Mouse (Mus musculus) fibroblast of lung, adult 2 months (primary cell): ENCODE results near the gene Sh3pxd2a.

Source experiments
- DNase-seq: peaks from one replicate; pipeline ENCODE4 v3.0.0-alpha.2; 2011; ENCODE audit warnings: low read depth

Sh3pxd2a gene

DNA sequence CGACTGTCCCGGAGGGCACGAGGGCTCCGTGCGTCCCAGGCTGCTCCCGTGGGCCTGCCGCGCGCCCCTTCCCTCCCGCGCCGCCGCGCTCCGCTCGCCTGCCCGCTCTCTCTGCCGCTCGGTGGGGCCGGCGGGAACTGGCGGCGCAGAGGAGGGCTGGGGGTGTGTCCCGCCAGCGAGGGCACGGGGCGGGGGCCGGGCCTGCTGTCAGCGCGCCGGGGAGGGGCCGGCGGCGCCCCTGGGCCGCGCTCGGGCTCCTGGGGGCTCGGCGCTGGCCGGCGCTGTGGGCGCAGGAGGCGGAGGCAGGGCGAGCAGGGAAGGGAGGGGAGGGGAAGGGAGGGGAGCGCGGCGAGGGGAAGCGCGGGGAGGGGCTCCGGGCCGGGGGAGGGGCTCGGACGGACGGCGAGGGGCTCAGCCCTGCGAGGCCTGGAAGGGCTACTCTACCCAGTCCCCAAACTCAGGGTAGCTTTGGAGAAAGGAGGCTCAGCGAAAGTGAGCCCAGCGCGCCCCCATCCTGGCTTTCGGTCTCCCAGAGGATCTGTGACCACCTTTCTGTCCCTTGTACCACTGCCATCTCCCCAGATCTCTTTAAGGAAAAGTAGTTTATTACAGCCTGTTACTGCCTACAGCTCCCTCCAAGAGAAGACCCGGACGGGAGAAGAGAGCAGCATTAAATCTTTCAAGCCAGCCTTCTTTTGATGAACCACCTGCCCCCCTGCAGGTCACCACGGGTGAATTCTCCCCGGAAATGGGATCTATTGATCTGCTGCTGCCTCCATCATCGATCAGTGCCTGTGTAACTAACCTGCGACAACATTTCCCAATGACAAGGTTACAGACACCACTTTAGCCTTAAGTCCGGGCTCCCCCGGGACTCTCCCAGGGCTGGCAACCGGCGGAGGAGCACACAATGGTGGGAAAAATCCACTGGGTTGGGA lies at the start of gene Sh3pxd2a:
Gene Sh3pxd2a (minus strand): TSS at position 98 of the 938 bp plus-strand sequence.
- no peak for DNase-seq

DNA sequence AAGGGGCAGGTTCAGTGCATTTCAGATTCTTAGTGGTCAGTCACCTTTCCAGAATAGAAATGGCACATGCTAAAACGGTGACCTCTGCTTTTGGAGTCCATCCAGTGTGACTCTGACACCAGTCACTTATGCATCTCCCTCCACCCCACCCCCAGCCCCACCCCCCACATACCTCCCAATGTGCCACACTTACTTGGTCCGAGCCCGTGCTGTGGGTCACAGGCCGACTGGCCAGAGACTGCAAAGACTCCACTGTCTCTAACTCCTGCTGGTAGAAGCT lies 49.4 kb upstream of the Sh3pxd2a start:
- no peak for DNase-seq

DNA sequence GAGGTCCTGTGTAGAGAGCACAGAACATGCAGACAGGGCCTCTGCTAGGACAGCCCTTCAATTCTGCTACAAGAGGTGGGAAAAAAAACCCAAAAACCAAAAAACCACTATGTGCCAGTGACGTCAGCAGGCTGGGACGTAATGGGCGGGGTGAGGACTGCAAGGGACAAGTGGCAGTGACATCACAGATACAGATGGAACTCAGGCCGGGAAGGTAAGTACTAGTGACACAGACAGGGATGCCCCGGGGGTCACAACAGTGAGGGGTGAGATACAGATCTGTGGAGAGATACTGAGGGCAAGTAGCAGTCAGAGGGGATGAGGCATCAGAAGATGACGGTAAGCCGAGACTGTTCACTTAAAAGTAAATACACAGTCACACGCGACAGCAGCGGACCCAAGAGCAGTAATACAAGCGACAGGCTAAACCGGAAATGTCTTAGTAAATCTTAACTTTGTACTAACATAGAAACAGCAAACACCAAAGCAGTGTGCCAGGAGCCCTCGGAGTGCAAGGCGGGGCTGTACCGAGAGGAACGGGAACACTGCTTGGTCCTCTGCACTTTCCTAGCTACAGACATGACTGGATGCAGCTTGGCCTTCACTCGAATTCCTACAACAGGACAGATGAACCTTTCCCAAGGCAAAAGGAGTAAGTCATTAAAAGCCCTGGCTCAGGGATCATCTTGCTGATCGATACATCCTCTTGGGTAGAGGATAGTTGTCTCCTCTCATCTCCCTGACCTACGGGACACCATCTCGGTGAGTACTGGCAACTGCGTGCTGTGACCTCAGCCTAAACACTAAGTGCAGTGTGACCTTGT lies 48.8 kb upstream of the Sh3pxd2a start:
- DNase-seq = no peak

DNA sequence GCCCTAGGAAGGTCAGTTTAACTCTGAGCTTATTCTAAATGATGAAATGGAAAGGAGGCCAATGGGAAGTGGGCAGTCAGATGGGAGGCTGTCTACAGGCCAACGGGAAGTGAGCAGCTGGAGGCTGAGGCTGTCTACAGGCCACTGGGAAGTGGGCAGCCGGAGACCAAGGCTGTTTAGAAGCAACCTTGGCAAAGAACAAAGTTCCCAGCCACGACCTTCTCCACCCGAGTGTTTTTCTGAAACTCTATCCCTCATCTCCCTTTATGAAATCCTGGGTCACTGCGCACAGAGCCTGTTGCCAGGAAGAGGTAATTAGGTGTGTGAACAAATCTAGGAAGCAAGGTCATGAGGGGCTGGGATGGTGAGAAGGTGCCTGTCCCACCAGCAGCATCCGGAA lies 47.8 kb upstream of the Sh3pxd2a start:
- DNase-seq = no peak

DNA sequence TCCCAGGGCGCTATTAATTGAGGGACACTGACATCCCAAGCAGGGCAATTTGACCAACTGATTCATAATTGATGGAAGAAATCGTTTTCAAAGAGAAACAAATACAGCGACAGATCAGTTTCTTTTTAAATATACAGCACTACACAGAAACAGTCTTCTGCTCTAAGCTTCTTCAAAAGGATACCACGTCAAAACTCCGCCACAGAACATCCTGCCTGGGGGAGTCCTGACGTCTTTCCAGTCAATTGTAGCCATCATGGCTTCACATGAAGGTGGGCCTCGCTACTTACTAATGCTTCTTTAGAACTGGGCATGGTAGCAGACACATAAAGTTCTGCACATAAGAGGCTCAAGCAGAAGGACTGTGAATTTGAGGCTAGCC lies 47.1 kb upstream of the Sh3pxd2a start:
- no peak for DNase-seq

DNA sequence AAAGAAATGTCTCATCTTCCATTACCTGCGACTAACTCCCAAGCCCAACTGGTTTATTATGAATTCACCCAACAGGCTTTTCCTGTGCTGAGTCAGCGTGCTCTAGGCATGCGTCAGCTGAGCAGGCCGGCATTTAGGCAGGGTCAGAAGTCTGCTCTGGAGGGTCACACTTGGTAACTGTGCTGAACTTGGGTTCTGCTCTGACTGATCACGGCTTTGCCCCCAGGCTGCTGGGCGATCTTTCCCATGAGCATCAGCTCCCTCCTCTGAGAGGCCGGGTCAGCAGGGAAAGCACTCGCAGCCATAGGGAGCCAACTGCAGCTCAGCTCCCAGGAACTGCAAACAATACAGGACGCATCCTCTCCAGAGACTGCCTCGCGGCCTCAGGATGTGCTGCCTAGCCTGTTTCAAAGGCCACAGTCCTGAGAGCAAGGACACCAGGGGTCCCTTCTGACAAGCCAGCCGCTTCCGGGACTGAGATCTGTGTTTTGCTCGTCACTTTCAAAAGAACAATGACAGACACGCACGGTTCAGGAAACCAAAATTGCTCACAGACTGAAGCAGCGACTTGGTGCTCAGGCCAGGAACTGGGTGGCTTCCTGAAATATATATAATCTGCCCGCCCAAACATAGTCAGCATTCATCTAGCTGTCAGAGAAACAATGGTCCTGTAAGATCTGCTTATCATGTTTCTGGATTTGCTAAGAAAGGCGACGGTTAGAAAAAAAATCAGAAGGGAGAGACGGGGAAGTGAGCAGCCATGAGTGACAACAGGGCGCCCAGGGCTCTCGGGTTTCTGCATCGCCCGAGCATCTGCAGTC lies 46.5 kb upstream of the Sh3pxd2a start:
- DNase-seq = no peak

DNA sequence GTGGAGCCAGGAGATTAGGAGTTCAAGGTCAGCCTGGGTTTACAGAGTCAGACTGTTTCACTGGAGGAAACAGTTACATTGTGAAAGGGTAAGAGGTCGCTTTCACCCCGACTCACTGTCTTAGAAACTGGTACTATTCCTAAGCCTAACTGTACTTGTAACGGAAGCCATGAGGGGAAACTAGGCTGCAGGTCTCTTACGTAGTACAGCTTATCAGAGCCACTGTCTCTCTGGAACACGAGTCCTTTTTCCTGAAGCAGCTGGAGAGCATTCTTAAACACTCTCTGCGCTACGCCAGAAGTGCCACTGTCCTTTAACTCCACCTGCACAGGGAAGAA lies 45.9 kb upstream of the Sh3pxd2a start:
- DNase-seq = no peak

DNA sequence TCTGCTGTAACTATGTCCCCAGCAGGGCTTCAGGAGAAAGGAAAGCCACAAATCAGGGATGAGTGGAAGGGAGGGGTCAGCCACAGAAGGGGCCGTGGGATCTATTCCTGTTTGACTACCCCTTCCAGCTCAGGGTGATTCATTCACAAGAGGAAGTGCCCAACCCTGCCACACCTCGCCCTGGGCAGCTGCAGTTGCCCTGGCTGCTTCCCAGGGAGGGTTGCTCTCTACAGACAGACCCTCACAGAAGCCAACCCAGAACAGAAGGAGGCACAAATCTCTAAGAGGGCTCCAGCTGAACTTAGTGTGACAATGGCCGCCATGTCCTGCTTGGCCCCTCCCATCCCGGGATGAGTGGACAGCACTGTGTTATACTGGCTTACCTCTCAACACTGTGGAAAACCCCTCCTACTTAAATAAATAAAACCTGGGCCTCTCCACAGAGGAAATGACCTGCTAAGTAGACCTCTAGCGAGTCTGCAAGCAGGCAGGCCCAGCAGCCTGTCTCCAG lies 44.6 kb upstream of the Sh3pxd2a start:
- DNase-seq = peak; percentile 59

DNA sequence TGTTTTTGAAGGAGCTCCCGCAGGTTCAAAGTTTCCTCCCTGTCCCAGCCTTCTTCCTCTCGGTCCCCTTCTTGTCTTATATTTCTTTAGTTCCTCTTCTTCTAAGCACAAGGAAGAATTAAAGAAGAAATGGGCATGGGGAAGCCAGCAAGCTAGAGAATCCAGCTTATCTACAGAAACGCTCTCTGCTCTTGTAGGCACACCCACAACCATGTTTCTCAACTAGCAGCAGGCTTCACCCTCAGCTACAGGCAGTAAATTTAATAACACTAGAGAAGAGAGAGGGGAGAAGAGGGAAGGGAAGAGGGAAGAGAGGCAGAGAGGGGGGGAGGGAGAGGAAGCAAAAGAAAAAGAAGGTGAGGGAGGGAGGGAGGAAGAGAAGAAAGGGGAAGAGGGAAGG lies 44.0 kb upstream of the Sh3pxd2a start:
- no peak for DNase-seq

DNA sequence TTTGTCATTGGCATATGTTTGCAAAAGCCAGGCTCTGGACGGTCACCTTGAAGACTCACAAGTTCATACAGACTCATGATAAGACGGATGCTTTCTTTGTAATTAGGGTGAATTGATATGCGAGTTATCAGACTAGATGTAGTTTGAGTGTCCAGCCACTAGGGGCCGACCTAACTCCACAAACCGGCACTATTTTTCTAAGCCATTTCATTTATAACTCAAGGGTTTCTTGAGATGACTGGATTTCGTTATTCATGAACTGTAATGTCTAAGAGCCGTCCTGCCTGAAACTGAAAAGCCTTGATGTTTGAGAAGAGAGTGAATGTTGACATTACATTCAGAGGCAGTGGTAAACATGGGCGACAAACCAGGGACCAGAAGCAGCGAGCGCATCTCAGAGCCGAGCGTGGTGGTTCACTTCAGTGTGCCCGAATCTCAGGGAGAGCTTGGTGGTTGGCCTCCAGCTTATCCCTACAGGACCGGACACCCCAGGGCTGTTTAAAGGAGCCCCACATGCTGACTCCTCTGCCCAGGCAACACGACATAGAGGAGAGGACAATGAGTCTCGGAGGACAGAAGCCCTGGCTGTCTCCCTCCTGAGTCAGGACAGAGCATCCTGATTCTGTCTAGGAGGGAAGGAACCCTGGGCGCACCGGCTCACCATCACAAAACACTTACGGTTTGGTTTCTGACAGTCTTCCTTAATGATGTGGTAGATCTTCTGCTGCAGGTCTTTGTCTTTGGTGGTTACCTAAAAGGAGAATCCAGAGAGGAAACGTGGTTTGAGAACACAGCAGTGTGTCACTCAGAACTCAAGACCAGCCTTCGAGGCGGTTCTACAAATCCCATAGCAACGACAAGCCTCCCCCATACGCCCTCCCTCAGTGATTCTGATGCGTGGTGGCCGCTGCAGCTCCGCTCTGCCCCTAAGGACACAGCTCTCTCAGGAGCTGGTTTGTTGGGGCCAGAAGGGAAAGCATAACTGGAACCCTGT lies 43.2 kb upstream of the Sh3pxd2a start:
- DNase-seq = no peak

DNA sequence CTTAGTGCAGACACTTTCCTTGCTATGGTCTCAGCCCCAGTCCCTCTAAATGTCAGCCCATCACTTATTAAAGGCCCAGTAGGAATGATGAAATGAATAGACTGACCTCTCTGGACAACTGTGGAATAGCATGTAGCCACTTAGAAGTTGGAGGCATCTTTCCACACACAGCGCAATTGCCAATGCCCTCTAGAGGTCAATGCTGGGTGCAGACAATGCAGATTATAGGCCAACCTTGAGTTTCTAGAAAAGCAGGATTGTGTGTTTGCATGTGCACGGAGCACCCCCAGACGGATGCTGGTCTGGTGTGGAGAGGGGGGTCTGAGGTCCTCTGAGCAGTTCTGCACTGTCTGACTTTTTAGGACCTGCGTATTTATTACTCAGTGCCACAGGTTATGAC lies 39.4 kb upstream of the Sh3pxd2a start:
- no peak for DNase-seq

DNA sequence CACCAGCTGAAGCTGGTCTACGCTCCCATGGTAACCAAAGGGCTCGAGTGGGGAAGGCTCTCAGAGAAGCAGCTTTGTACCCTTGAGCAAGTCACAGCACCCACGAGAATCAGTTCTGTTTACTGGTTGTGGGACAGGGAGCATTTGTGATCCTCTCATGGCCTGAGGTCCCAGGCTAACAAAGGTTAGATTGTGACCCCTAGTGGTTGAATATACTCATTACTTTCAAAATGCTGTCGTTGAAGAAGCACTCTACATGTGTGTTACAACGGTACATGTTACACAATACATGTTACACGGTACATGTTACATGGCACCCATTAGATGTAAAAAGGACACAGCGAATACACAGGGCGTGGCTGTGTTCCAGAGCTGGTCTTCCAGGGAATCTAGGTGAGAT lies 38.4 kb upstream of the Sh3pxd2a start:
- DNase-seq = no peak

DNA sequence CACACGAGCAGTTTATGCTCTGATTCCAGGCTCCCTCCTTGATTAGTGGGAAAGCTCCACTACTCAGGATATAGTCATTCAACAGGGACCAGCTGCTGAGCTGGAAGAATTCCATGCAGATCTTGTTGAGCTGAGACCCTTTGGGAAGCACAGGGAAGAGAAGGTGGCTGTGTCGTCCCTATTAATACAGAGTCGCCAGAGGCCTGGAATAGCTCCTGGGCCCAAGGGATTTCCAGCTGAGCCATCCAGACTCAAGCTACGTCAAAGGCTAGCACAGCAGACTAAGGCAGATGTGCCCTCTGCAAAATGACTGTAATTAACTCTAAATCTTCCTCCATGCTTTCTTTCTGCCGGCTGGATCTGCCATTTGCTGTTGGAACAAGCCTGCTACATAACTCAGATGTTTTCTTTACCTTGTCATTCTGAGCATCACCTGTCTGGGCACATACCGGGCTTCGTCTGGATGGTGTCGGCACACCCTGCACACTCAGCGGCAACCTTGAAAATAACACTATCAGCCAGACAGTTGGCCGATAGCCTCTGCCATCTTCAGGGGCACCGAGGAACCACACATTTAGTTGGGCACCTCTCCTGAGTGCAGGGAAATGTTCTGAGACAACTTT lies 36.3 kb upstream of the Sh3pxd2a start:
- no peak for DNase-seq

DNA sequence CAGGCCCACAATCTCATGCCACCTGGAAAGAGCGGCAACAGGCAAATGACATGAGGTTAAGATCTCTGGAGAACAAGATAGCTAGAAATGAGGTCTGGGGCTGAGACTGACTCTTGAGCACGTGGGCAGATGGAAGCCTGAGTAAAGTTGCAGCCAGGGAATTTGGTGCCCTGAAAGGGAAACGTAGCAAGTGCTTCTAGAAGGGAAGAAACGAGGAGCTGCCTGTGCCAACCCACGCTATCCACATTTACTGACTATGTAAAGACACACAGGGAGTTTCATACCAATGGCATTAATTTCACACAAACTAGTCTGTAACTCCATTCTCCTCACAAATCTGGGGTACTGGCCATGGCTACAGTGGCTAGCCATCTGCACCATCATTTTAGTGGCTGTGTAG lies 35.6 kb upstream of the Sh3pxd2a start:
- DNase-seq = no peak

DNA sequence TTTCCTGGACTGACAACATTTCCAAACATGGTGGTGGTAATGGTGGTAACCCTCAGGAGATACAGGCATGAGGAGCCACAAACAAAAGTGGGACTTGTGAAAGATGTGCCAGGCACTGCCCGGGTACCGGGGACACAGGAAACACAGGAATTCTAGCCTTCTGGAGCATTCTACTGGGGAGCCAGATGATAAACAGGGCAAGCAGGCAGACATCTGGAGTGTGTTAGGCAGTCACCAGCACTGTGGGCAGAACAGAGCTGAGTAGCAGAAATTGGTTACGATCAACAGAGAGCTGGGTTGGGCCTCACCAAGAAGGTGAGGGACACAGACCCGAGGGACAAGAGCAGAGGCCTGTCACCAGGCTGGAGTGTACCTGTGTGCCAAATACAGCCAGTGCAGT lies 34.7 kb upstream of the Sh3pxd2a start:
- no peak for DNase-seq

DNA sequence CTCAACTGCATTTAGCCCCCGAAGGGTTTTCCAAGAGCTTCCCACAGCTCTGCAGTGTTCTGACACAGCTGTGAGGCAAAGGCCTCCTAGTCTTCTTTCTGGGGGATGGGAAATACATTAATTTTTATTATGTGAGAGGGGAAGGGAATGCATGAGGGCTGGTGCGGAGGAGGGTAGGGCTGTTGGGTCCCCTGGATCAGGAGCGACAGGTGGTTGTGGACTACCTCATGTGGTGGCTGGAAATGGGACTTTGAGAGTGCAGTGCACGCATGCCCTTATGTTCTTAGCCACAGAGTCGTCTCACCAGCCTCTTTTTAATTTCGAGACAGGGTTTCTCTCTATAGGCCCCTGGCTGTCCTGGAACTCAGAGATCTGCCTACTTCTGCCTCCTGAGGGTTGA lies 33.5 kb upstream of the Sh3pxd2a start:
- no peak for DNase-seq

DNA sequence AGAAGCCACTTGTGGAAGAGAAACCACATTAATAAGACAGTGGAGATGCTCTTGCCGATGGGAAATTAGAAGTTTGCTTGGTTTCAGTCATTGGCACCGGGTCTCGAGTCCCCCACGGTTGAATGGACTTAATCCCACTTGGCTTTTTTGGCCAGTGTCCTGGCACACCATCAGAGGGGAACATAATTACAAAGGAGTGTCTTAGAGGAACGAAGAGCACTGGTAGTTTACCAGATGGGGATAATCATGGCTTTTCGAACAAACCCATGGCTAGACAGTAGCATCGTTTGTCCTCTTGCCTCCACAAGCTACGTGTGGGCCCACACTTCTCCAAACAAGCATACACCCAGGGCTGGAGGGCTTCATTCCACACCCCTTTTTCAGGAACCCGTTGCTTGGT lies 33.1 kb upstream of the Sh3pxd2a start:
- DNase-seq = no peak

DNA sequence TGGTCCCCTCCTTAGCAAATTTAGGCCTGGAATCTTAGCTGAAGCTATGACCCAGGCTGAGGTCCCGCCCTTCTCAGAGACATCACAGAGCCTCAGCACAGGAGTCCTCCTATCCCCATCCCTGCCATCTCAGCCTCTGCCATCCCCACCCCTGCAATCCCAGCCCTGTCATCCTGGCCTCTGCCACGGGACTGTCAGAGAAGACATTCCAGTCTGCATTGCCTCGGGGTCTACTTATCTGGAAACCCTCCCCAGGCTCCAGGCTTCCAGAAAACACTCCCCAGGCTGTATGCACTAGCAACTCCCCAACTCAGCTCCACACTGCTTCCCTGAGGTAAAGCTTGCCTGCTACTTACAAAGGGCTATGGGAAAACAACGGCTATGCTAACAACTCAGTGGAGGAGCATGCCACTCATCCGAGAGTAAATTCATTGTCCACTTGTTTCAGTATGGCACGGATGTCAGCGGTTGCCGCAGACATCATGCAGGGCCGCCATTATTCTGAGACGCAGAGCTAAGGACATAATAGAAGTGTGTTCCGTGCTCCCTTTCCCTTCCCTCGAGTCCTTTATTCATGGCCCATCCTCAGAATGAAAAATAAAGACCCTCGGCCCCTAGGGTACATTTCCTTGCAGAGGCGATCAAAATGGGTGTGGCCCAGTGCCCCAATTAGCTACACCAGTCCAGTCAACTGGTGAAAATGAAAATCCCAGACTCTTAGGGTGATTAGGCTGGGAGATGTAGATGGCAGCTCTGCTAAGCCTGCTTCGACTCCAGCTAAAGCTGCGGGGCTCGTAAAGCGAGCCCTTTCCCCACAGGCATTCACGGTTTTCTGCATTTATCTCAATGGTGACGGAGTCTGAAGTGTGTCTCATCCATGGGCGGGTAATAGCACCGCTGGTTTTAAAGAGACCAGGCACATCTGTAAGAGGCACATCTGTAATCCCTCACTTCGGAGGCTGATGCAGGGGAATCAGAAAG lies 29.1 kb upstream of the Sh3pxd2a start:
- no peak for DNase-seq

DNA sequence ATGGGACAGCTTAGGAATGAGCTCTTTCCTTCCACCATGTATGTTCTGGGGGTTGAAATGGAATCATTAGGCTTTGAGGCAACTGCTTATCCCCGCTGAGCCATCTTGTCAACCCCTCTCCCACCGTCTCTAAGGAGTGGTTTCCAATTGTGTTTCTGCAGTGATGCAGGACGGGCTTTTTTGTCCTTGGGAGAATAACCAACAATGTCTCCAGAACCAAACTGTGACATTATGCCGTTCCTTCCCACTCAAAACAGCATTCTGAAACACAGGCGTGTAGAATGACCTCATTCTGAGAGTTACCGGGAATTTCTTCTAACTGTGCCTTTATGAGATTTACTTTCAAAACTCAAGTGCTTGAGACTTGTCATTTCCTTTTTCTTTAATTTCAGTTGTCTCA lies 28.2 kb upstream of the Sh3pxd2a start:
- DNase-seq = no peak

DNA sequence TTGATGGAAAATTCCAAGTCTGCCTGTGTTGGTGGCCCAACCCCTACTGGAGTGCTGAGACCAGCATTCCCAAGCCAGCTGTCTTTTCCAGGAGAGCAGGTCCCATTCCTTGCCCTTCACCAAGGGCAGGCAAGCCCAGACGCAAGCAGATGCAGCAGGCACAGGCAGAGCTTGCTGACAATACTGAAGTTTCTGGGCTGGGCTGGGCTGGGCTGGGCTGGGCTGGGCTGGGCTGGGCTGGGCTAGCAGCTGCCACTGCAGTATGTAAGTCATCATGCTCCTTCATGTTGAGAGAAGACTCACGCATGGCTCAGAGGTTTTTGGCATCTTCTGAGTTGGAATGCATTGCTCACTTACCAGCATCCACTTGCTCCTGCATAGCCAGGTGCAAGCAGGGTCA lies 27.7 kb upstream of the Sh3pxd2a start:
- DNase-seq = no peak
